Mouse (Mus musculus) thymus, postnatal 10 days (tissue): ENCODE measurements around the gene Tmem219.

ENCODE experiments used
- DNase-seq, 2 experiments: peaks; one replicate each; pipeline ENCODE4 v3.0.0; 2021; ENCODE audit warnings: low spot score in 2 of 2

Tmem219 gene

GRCm38 (mm10) chr7:126922624-126923060 lies at the start of gene Tmem219:
TSS of gene Tmem219 (minus strand) at chr7:126922917.
- DNase-seq, result no peak

GRCm38 (mm10) chr7:126967361-126967760 lies 44.6 kb upstream of the Tmem219 start:
- DNase-seq, result no peak

- no peak for DNase-seq
These were observed 42.9 kb upstream of the Tmem219 start for GRCm38 (mm10) chr7:126965568-126965967.

- peak; percentile 14 to 41 for DNase-seq
These were observed 41.0 kb upstream of the Tmem219 start for GRCm38 (mm10) chr7:126963548-126964286.

DNA sequence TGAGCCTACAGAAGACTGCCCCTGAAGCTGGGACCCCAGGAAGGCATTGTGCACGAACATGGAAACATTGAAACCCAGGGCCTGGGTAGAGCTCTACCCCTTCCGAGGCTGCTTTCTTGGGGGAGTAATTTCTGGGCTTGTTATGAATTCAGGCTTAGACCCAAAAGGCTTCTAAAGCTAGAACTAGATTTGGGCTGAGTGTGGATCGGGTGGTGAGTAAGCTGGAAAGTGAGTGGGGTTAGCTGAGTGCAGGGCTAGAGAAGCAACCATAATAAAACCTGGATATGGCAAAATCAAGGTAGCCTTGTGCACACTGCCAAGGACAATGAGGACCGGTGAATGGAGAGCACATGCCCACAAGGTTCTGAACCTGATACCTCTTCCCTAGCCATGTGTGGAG lies 39.2 kb upstream of the Tmem219 start:
- DNase-seq, result no peak

DNA sequence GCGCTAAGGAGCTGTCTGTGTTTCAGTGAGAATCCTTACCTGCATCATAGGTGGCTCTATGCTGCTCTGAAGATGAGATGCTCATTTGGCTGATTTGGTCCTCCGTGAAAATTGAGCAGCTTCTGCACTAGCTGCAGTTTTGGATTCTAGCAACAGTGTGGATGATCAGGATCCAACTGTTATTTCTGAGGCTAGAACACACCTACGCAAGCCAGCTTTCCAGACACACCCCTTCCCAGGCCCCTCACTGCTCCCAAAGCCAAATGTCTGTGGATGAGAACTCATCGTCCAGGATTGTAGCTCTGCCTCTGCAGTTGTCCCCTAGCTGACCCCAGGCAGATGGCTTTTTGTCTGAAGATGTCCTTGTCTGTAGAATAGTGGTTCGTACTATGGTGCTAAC lies 38.4 kb upstream of the Tmem219 start:
- no peak for DNase-seq

DNA sequence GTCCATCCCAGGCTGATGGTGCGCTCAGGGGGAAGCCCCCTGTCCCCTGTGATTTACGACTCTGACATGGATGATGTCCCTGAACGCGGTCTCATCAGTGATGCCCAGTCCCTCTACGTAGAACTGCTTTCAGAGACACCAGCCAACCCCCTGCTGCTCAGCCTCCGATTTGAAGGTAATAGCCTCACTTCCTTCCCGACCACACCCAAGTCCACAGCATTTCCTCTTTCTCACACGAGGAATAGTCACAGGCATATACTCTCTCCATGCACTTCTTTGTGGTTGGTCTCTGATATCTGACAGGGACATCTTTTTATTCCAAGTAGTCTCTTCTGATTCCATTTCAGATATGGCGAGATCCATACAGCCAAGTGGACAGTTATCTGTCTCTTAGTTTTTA lies 37.1 kb upstream of the Tmem219 start:
- DNase-seq, result no peak

GRCm38 (mm10) chr7:126955125-126955524 lies 32.4 kb upstream of the Tmem219 start:
- DNase-seq, result no peak

- no peak for DNase-seq
These were observed 29.9 kb upstream of the Tmem219 start for GRCm38 (mm10) chr7:126952646-126953045.

DNA sequence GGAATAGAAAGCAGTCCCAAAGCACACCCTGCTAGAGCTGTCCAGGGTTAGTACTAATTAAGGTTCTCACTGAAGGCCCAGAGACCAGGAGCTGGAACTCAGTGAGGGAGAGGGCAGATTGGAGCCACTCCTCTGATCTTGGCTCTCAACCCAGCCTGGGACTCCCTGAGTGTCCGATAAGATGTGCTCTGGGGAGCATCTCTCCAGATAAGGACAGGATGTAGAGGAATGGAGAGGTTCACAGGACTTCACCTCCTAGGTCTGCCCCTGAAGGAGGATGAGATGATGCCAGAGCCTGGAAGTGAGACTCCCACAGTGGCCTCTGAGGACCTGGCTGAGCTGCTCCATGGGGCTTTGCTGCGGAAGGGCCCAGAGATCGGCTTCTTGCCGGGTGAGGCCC lies 29.0 kb upstream of the Tmem219 start:
- no peak for DNase-seq

DNA sequence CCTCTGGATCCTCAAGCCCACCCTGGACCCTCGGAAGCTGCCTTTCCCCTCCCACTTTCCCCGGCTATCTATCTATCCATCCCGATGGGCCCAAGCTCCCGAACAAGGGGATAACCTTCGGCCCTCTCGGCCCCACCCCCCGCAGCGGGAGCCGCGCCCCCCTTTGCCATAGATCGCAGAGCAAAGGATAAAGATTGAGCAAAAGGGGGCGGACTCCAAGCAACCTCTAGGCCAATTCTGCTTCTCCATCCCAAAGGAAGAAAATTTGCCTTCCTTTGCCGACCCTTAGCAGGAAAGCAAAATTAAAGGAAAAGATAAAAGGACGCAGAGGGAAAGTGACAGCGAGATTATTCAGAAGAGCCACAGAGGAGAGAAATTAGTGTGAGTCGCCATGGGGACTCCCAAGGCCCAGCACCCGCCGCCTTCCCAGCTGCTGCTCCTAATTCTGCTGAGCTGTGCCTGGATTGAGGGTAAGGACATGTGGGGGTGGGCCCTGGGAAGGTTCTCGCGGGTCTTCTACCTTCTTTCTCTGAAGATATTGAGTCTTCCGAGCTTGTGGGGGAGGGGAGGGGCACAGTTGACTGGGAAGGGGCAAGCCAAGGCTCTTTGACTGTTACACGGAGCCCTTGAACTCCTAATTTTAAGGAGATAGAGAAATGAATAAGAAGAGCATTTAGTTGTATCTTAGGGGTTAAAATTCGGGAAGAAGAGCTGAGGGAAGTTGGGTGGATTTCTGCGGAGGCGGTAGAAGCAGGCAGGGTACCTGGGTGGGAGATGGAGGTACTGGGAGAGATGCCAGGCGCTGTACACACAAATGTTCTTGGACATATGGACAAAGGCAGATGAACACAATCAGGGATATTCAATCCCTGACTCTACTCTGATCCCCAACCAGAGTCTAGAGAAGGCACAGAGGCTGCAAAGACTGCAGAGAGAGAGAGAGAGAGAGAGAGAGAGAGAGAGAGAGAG lies 28.2 kb upstream of the Tmem219 start:
- DNase-seq, result no peak

DNA sequence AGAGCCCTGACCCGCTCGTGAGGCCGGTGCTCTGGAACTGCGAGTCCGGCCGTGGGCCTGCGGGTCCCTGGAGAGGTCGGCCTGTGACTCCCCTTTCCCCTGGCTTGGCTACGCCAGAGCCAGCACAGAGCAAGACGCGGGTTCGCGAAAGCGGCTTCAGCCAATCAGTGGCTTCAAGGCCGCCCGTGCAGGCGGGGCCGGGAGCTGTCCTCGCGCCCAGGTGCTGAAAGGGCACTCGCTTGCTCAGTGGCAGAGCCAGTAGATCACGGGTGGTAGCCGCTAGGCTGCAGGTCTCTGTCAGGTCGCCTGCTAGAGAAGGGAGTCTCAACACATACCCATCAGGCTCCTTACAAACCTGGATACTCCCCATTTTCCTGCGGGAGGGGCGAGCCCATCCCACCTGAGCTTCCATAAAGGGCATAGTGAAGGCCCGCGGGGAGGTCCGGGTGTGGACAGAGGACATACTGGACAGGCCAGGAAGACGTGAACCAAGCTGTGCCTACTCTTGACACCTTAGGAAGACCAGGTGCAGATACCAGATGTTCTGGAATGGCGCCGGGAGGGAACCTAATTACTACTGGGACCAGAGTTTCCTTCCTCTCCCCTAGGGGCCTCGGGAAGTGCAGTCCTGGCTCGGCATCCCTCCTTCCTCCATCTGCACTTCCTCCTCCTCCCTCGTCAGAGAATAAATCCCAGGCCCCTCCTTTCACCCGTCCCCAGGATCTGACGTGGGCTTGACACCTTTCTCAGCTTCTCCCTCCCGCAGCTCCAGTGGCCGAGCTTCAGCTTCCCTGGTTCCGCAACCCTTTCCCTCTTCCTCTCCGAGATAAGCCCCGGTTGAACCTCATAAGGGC lies 27.3 kb upstream of the Tmem219 start, which contains the start of gene Sez6l2:
Gene Sez6l2 (plus strand): TSS at position 771 of the 854 bp plus-strand sequence.
- peak; percentile 84 to 97 for DNase-seq

- no peak for DNase-seq
These were observed 26.7 kb upstream of the Tmem219 start, which contains the start of gene Asphd1 for GRCm38 (mm10) chr7:126949403-126949792. TSS of gene Asphd1 (minus strand) at chr7:126949582.

DNA sequence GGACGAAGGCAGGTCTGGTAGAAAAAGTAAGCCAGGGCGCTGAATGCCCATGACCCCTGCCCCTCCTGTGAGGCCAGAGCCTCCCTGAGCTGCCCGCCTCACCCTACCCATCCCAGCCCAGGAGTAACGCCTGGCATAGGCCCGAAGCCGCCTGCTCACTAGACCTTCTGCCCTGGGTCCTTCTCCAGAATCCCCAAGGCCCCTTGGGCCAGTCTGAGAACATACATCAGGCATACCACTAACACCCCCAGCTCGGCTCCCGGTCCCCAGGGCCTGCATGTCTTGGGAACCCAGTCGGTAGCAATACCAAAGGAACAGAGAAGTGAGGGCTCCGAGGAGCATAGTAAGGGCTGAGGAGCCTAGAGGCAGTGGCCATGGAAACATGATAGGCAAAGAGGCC lies 25.9 kb upstream of the Tmem219 start:
- no peak for DNase-seq

- DNase-seq, result peak; percentile 16 to 51
These were observed 23.8 kb upstream of the Tmem219 start for GRCm38 (mm10) chr7:126946530-126946929.

DNA sequence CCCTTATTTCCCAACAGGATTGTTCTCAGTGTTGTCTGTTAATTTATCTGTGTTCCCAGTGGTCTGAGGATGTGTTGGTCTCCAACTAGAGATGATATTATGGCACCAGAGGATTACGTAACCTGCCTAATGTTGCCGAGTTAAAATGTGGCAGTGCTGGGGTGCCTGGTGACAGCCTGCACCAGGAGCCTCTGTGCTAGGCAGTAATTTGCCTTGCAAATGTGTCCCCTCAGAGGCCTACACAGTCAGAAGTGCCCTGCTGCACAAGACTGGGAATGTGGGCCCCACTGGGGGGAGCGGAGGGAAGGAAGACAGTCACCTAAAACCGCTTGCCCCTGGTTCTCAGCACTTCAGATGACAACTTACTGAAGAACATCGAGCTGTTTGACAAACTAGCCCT lies 19.1 kb upstream of the Tmem219 start:
- no peak for DNase-seq

- no peak for DNase-seq
These were observed 18.5 kb upstream of the Tmem219 start for GRCm38 (mm10) chr7:126941171-126941570.

GRCm38 (mm10) chr7:126932652-126933051 lies 9.9 kb upstream of the Tmem219 start:
- DNase-seq, result no peak

DNA sequence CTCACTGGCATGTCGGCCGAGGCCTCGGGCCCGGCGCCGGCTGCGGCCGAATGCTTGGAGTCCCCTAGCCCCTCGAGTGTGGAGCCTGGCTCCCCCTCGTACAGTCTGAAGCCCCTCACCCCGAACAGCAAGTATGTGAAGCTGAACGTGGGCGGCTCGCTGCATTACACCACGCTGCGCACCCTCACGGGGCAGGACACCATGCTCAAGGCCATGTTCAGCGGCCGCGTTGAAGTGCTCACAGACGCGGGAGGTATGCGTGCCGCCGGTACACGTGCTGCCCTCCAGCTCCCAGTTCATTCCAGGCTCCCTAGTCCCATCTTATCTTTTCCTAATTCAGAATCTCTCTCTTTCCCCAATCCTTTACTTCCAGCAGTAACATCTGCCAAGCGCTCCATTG lies 6.3 kb upstream of the Tmem219 start:
- DNase-seq, result no peak

- peak; percentile 85 to 94 for DNase-seq
These were observed 5.8 kb upstream of the Tmem219 start, which contains the start of gene Kctd13 for GRCm38 (mm10) chr7:126928384-126929037. TSS of gene Kctd13 (plus strand) at chr7:126928879.

DNA sequence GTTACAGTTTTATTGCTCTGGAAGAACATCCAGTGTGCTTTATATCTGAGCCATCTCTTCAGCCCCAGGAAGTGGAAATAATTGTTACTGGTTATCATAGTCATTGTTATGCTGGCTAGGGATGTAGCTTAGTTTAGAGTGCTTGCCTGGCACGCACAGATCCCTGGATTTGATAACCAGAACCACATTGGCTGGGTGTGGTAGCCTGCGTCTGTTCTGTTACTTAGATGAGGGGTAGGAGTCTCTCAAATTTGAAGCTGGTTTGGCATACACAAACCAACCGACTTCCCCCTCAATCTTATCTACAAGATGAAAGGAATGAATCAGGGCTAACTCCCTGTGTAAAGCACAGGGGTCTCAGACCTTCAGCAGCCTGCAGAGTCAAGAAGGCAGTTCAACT lies 3.6 kb upstream of the Tmem219 start:
- no peak for DNase-seq
